Mouse (Mus musculus) gastrocnemius, adult 2 months (tissue): ENCODE data around the gene Cebpe. TPM values are rescaled to one million over a fixed set of nuclear protein-coding genes. Genes with fewer than 3 reads are reported as not detected.
A peak's percentile ranks its signal among the peaks of the same experiment; 100 is the strongest.

Source experiments
- DNase-seq: peaks from one replicate; pipeline ENCODE4 v3.0.0; 2022
- H3K27ac ChIP-seq: fragments of 200-600 bp; 2 replicates; pipeline ENCODE4 v1.8.1; 2022; ENCODE audit warnings: mild to moderate bottlenecking
- H3K4me3 ChIP-seq: fragments of 200-600 bp; 2 replicates; pipeline ENCODE4 v1.8.1; 2022; ENCODE audit warnings: mild to moderate bottlenecking, moderate library complexity
- CTCF ChIP-seq: fragments of 200-600 bp; IDR thresholded peaks from 2 replicates; pipeline ENCODE4 v1.8.1; 2022; ENCODE audit warnings: antibody characterized with exemption, mild to moderate bottlenecking, moderate library complexity
- intact Hi-C: fragments of 180-260 bp; cut with DNase I; formaldehyde crosslinking; loops from one replicate; pipeline ENCODE4 v1.15.1; 2025
- total RNA-seq, 2 experiments: library from RNA; stranded (reverse); gene quantifications; 2 replicates each; pipeline ENCODE4 v1.2.3; 2021

Cebpe gene
- total RNA-seq, 2 experiments from 2014 or later = not detected

- no peak for TF ChIP-seq CTCF
- Histone ChIP-seq H3K27ac (peak overlapping the region; percentile 61), H3K4me3 (peak overlapping the region; percentile 71)
- intact Hi-C loops = loop anchor here (1.0 kb wide), 4 partner anchors 67 to 146 kb away; partner anchors contain the start of gene Slc7a8
- peak; percentile 55 for DNase-seq
Measured at GRCm38 (mm10) chr14:54714617-54715081, 2.7 kb upstream of the Cebpe start.

GRCm38 (mm10) chr14:54714121-54714520, 2.1 kb upstream of the Cebpe start:
- TF ChIP-seq CTCF = peak; percentile 89
- Histone ChIP-seq H3K27ac (peak overlapping the region; percentile 61), H3K4me3 (peak overlapping the region; percentile 71)
- peak; percentile 61 for DNase-seq
- intact Hi-C loops = loop anchor here (1.0 kb wide), 4 partner anchors 67 to 146 kb away; partner anchors contain the start of gene Slc7a8

- H3K4me3 ChIP-seq = no peak overlapping the region
- intact Hi-C loops = no loop called here
- no peak for DNase-seq
- no peak for TF ChIP-seq CTCF
- peak overlapping the region; percentile 17 for H3K27ac ChIP-seq
Measured at GRCm38 (mm10) chr14:54712861-54713260, 887 bp upstream of the Cebpe start.

GRCm38 (mm10) chr14:54709054-54709453, 2.9 kb downstream of the Cebpe start:
- no peak for DNase-seq
- no peak for TF ChIP-seq CTCF
- Histone ChIP-seq H3K27ac (no peak overlapping the region), H3K4me3 (no peak overlapping the region)
- intact Hi-C loops = no loop called here

GRCm38 (mm10) chr14:54706589-54707320, 5.2 kb downstream of the Cebpe start:
- DNase-seq = no peak
- TF ChIP-seq CTCF = no peak
- Histone ChIP-seq H3K27ac (no peak overlapping the region), H3K4me3 (no peak overlapping the region)
- intact Hi-C loops = no loop called here

- DNase-seq = no peak
- no peak overlapping the region for H3K27ac ChIP-seq
- intact Hi-C loops = no loop called here
- no peak overlapping the region for H3K4me3 ChIP-seq
- TF ChIP-seq CTCF = no peak
Measured at GRCm38 (mm10) chr14:54705844-54706243, 6.1 kb downstream of the Cebpe start.

GRCm38 (mm10) chr14:54703207-54703606, 8.8 kb downstream of the Cebpe start:
- no peak for DNase-seq
- TF ChIP-seq CTCF = no peak
- Histone ChIP-seq H3K27ac (no peak overlapping the region), H3K4me3 (no peak overlapping the region)
- intact Hi-C loops = loop anchor here (5.0 kb wide), 1 partner anchor 136 kb away; no protein-coding TSS in a partner anchor

- peak; percentile 84 for TF ChIP-seq CTCF
- DNase-seq = peak; percentile 85
- Histone ChIP-seq H3K4me3 (no peak overlapping the region), H3K27ac (no peak overlapping the region)
- intact Hi-C loops = loop anchor here (2.0 to 5.0 kb wide), 2 partner anchors 50 to 134 kb away; no protein-coding TSS in a partner anchor
Measured at GRCm38 (mm10) chr14:54701298-54701697, 10.7 kb downstream of the Cebpe start.

- TF ChIP-seq CTCF = no peak
- intact Hi-C loops = no loop called here
- H3K27ac ChIP-seq = no peak overlapping the region
- DNase-seq = no peak
- H3K4me3 ChIP-seq = no peak overlapping the region
Measured at GRCm38 (mm10) chr14:54699586-54699985, 12.4 kb downstream of the Cebpe start.

GRCm38 (mm10) chr14:54698733-54699132, 13.2 kb downstream of the Cebpe start, which contains the start of gene Gm29776:
Gene Gm29776 (minus strand): TSS chr14:54698833.
- TF ChIP-seq CTCF = no peak
- no peak within 1 kb of the TSS for H3K27ac ChIP-seq
- intact Hi-C loops = no loop called here
- H3K4me3 ChIP-seq = no peak within 1 kb of the TSS
- DNase-seq = no peak

GRCm38 (mm10) chr14:54696752-54697151, 15.2 kb downstream of the Cebpe start:
- H3K27ac ChIP-seq = no peak overlapping the region
- no peak for TF ChIP-seq CTCF
- intact Hi-C loops = no loop called here
- no peak for DNase-seq
- H3K4me3 ChIP-seq = no peak overlapping the region

GRCm38 (mm10) chr14:54695042-54695441, 16.9 kb downstream of the Cebpe start:
- H3K4me3 ChIP-seq = no peak overlapping the region
- no peak for DNase-seq
- no peak overlapping the region for H3K27ac ChIP-seq
- intact Hi-C loops = no loop called here
- TF ChIP-seq CTCF = no peak

GRCm38 (mm10) chr14:54687251-54687650, 24.7 kb downstream of the Cebpe start:
- no peak for DNase-seq
- TF ChIP-seq CTCF = no peak
- Histone ChIP-seq H3K27ac (peak overlapping the region; percentile 98), H3K4me3 (peak overlapping the region; percentile 70)
- intact Hi-C loops = loop anchor here (5.0 kb wide), 1 partner anchor 35 kb away; no protein-coding TSS in a partner anchor
